Mouse (Mus musculus): ENCODE results near the gene Yju2. TPM values are rescaled to one million over a fixed set of nuclear protein-coding genes. Genes with fewer than 3 reads are reported as not detected.

Gene Yju2
- polyA plus RNA-seq, 1 experiment from 2014 or later: 22.0 TPM

- H3K27me3 ChIP-seq (ENCODE audit: insufficient read depth, low read length): no peaks in the 10 kb centered on the region
- no peak for DNase-seq
- no peaks in the 10 kb centered on the region for H3K4me1 ChIP-seq (ENCODE audit: insufficient read depth)
- peak overlapping the region; percentile 76 for H3K4me2 ChIP-seq
- no peaks in the 10 kb centered on the region for H3K9me3 ChIP-seq (ENCODE audit: low read depth, low read length)
- TF ChIP-seq CTCF (IDR thresholded peaks at IDR 0.05; ENCODE audit: low read depth): no peak
- peak overlapping the region; percentile 84 for H3K27ac ChIP-seq (ENCODE audit: low read depth)
- ATAC-seq (ENCODE audit: insufficient read depth): no peak
- peak overlapping the region; percentile 56 for H3K9ac ChIP-seq
- 25% methylated on average over 5 of the region's 5 CpGs for WGBS
- H3K36me3 ChIP-seq (ENCODE audit: insufficient read depth): no peaks in the 10 kb centered on the region
- peak overlapping the region; percentile 46 for H3K4me3 ChIP-seq (ENCODE audit: low read depth, low read length)
Measured at GRCm38 (mm10) chr17:55945696-55946095, 13.2 kb upstream of the Yju2 start.

DNA sequence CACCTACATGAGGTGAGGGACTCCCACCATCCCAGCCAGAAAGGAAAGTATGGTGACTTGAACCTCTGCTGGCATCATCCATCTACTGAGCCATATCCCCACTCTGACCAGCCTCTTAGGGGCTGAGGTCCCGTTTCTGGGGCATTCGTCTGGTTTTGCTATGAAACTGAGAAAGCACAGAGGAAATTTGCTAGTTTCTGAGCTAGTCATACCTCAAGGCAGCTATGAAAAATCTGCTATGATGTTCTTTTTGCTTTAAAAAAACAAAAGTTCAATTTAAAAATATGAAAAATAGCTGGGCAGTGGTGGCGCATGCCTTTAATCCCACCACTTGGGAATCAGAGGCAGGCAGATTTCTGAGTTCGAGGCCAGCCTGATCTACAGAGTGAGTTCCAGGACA lies 10.3 kb upstream of the Yju2 start:
- ATAC-seq (ENCODE audit: insufficient read depth): no peak
- DNase-seq: no peak
- Histone ChIP-seq H3K27me3 (ENCODE audit: insufficient read depth, low read length) (no peaks in the 10 kb centered on the region), H3K4me1 (ENCODE audit: insufficient read depth) (no peaks in the 10 kb centered on the region), H3K4me2 (no peak overlapping the region), H3K27ac (ENCODE audit: low read depth) (no peak overlapping the region), H3K4me3 (ENCODE audit: low read depth, low read length) (no peak overlapping the region), H3K9ac (no peak overlapping the region), H3K36me3 (ENCODE audit: insufficient read depth) (no peaks in the 10 kb centered on the region), H3K9me3 (ENCODE audit: low read depth, low read length) (no peaks in the 10 kb centered on the region)
- no peak for TF ChIP-seq CTCF (IDR thresholded peaks at IDR 0.05; ENCODE audit: low read depth)
- 85% methylated on average over 4 of the region's 4 CpGs for WGBS

- TF ChIP-seq CTCF (IDR thresholded peaks at IDR 0.05; ENCODE audit: low read depth): no peak
Measured at GRCm38 (mm10) chr17:55949400-55949799, 9.5 kb upstream of the Yju2 start, which contains the start of gene Zfp119b. Gene Zfp119b (minus strand): TSS chr17:55949500.

DNA sequence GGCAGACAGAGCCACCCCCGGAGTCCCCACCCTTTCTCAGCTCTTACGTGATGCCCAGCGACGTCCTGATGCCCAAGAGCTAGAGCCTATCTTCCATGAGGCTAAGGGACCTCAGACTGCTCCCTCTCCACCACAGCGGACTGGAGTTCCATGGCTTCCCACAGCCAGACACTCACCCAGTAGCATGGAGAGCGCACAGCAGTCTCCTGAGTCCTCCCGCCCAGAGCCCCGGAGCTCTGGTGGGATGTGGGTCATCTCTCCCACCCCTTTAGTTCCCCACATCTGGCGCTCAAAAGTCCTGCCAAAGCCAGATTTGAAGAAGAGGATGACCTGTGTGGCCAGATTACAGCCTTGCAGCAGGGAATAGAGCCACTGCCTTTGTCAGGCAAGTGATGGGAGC lies 8.3 kb upstream of the Yju2 start:
- Histone ChIP-seq H3K9me3 (ENCODE audit: low read depth, low read length) (no peaks in the 10 kb centered on the region), H3K36me3 (ENCODE audit: insufficient read depth) (no peaks in the 10 kb centered on the region), H3K4me2 (no peak overlapping the region), H3K9ac (no peak overlapping the region), H3K27ac (ENCODE audit: low read depth) (no peak overlapping the region), H3K27me3 (ENCODE audit: insufficient read depth, low read length) (no peaks in the 10 kb centered on the region), H3K4me3 (ENCODE audit: low read depth, low read length) (no peak overlapping the region), H3K4me1 (ENCODE audit: insufficient read depth) (no peaks in the 10 kb centered on the region)
- no peak for ATAC-seq (ENCODE audit: insufficient read depth)
- WGBS: 62% methylated on average over 9 of the region's 9 CpGs
- DNase-seq: no peak
- TF ChIP-seq CTCF (IDR thresholded peaks at IDR 0.05; ENCODE audit: low read depth): no peak

More at GRCm38 (mm10) chr17:55949400-55949799, 9.5 kb upstream of the Yju2 start, which contains the start of gene Zfp119b:
- Histone ChIP-seq H3K9me3 (ENCODE audit: low read depth, low read length) (no peaks in the 10 kb centered on the region), H3K27me3 (ENCODE audit: insufficient read depth, low read length) (no peaks in the 10 kb centered on the region), H3K9ac (no peak within 1 kb of the TSS), H3K4me1 (ENCODE audit: insufficient read depth) (no peaks in the 10 kb centered on the region), H3K4me3 (ENCODE audit: low read depth, low read length) (no peak within 1 kb of the TSS), H3K4me2 (no peak within 1 kb of the TSS), H3K36me3 (ENCODE audit: insufficient read depth) (no peaks in the 10 kb centered on the region), H3K27ac (ENCODE audit: low read depth) (no peak within 1 kb of the TSS)
- WGBS: 85% methylated on average over 2 of the region's 2 CpGs
- DNase-seq (no peak), ATAC-seq (ENCODE audit: insufficient read depth) (no peak)

GRCm38 (mm10) chr17:55952041-55952440 lies 6.9 kb upstream of the Yju2 start:
- Histone ChIP-seq H3K36me3 (ENCODE audit: insufficient read depth) (no peaks in the 10 kb centered on the region), H3K4me3 (ENCODE audit: low read depth, low read length) (no peak overlapping the region), H3K4me2 (no peak overlapping the region), H3K27me3 (ENCODE audit: insufficient read depth, low read length) (no peaks in the 10 kb centered on the region), H3K4me1 (ENCODE audit: insufficient read depth) (no peaks in the 10 kb centered on the region), H3K27ac (ENCODE audit: low read depth) (no peak overlapping the region), H3K9me3 (ENCODE audit: low read depth, low read length) (no peaks in the 10 kb centered on the region), H3K9ac (no peak overlapping the region)
- TF ChIP-seq CTCF (IDR thresholded peaks at IDR 0.05; ENCODE audit: low read depth): no peak
- ATAC-seq (ENCODE audit: insufficient read depth) (no peak), DNase-seq (no peak)

- Histone ChIP-seq H3K27me3 (ENCODE audit: insufficient read depth, low read length) (no peaks in the 10 kb centered on the region), H3K9me3 (ENCODE audit: low read depth, low read length) (no peaks in the 10 kb centered on the region), H3K4me2 (no peak within 1 kb of the TSS), H3K9ac (no peak within 1 kb of the TSS), H3K4me3 (ENCODE audit: low read depth, low read length) (no peak within 1 kb of the TSS), H3K27ac (ENCODE audit: low read depth) (no peak within 1 kb of the TSS), H3K36me3 (ENCODE audit: insufficient read depth) (no peaks in the 10 kb centered on the region), H3K4me1 (ENCODE audit: insufficient read depth) (no peaks in the 10 kb centered on the region)
- no peak for TF ChIP-seq CTCF (IDR thresholded peaks at IDR 0.05; ENCODE audit: low read depth)
- ATAC-seq (ENCODE audit: insufficient read depth) (no peak), DNase-seq (no peak)
- WGBS: 60% methylated on average over 6 of the region's 6 CpGs
Measured at GRCm38 (mm10) chr17:55952447-55953027, 6.4 kb upstream of the Yju2 start, which contains the start of gene Ebi3. Gene Ebi3 (plus strand): TSS chr17:55952640.

GRCm38 (mm10) chr17:55953751-55954150 lies 5.1 kb upstream of the Yju2 start:
- no peaks in the 10 kb centered on the region for H3K9me3 ChIP-seq (ENCODE audit: low read depth, low read length)

More at GRCm38 (mm10) chr17:55953751-55954150, 5.1 kb upstream of the Yju2 start:
- no peak overlapping the region for H3K4me3 ChIP-seq (ENCODE audit: low read depth, low read length)
- ATAC-seq (ENCODE audit: insufficient read depth) (no peak), DNase-seq (no peak)
- H3K27me3 ChIP-seq (ENCODE audit: insufficient read depth, low read length): no peaks in the 10 kb centered on the region
- no peak overlapping the region for H3K27ac ChIP-seq (ENCODE audit: low read depth)
- H3K4me2 ChIP-seq: no peak overlapping the region
- no peak for TF ChIP-seq CTCF (IDR thresholded peaks at IDR 0.05; ENCODE audit: low read depth)
- WGBS: 69% methylated on average over 6 of the region's 6 CpGs
- H3K36me3 ChIP-seq (ENCODE audit: insufficient read depth): no peaks in the 10 kb centered on the region
- no peaks in the 10 kb centered on the region for H3K4me1 ChIP-seq (ENCODE audit: insufficient read depth)
- H3K9ac ChIP-seq: no peak overlapping the region
